Mouse (Mus musculus): ENCODE data around the gene Hes5. TPM values are rescaled to one million over a fixed set of nuclear protein-coding genes. Genes with fewer than 3 reads are reported as not detected.

Hes5 gene
- total and polyA plus RNA-seq, 3 experiments = not detected

DNA sequence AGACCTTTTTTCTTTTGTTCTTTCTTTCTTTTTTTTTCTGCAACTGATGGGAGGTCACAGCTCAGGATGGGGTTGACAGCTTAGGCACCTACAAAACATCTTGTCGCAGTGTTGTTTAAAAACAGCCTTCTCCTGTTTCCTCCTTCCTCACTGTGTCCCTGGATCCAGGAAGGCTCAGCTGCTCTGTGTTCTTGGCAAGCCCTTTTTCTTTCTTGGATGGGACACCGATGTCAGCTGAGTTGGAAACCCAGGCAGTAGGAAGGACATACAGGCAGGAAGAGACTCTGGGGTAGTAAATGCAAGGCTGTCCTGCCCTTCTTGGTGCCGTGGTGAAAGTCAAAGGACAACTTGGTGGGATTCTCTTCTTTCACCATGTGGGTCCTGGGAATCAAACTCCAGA, 5.1 kb downstream of the Hes5 start:
- Histone ChIP-seq H3K4me1 (ENCODE audit: control insufficient read depth in 1 of 2, insufficient read depth in 2 of 2, low read length in 2 of 2) (peaks cover 6 to 18% of the 10 kb centered on the region in 2 experiments; a peak in 3 of 4 replicates), H3K9ac (ENCODE audit: control insufficient read depth, low read depth, low read length, poor library complexity, severe bottlenecking) (peak overlapping the region; percentile 33), H3K9me3 (replicated peaks; ENCODE audit: insufficient read depth, low read length) (no peaks in the 10 kb centered on the region), H3K27ac (ENCODE audit: control insufficient read depth, low read depth, low read length) (no peak overlapping the region), H3K36me3 (ENCODE audit: control insufficient read depth in 1 of 2, insufficient read depth in 2 of 2, low read length in 2 of 2) (peaks cover 7 to 15% of the 10 kb centered on the region in 2 experiments), H3K79me2 (ENCODE audit: control insufficient read depth, insufficient read depth, low read length, poor library complexity) (peaks cover 36% of the 10 kb centered on the region), H3K27me3 (ENCODE audit: control insufficient read depth in 1 of 2, insufficient read depth in 2 of 2, low read length in 2 of 2) (peaks cover 0 to under 1% of the 10 kb centered on the region in 2 experiments; a peak in 1 of 4 replicates), H3K4me3 (ENCODE audit: control insufficient read depth in 1 of 2, insufficient read depth in 1 of 2, low read depth in 2 of 2, low read length in 2 of 2) (no peak overlapping the region)
- TF ChIP-seq ZC3H11A (IDR thresholded peaks at IDR 0.05; ENCODE audit: low read depth, low read length) = no peak
- no peak for TF ChIP-seq ETS1 (IDR thresholded peaks at IDR 0.05; ENCODE audit: low read depth, low read length)
- no peak for TF ChIP-seq MYB (IDR thresholded peaks at IDR 0.05; ENCODE audit: low read depth, low read length)
- TF ChIP-seq ZNF384 (IDR thresholded peaks at IDR 0.05; ENCODE audit: low read depth, low read length) = no peak
- TF ChIP-seq HCFC1 (IDR thresholded peaks at IDR 0.05; ENCODE audit: low read depth, low read length) = no peak
- no peak for TF ChIP-seq RCOR1 (IDR thresholded peaks at IDR 0.05; ENCODE audit: low read depth, low read length)
- no peak for TF ChIP-seq E2F4 (IDR thresholded peaks at IDR 0.05; ENCODE audit: borderline replicate concordance, low read depth, low read length)
- no peak for TF ChIP-seq USF1 (IDR thresholded peaks at IDR 0.05; ENCODE audit: low read depth, low read length)
- TF ChIP-seq MXI1 (IDR thresholded peaks at IDR 0.05; ENCODE audit: low read depth, low read length) = no peak
- TF ChIP-seq TCF12 (IDR thresholded peaks at IDR 0.05; ENCODE audit: low read depth, low read length) = no peak
- no peak for TF ChIP-seq JUND (IDR thresholded peaks at IDR 0.05; ENCODE audit: low read depth, low read length)
- no peak for TF ChIP-seq EP300 (IDR thresholded peaks at IDR 0.05; ENCODE audit: low read depth in 1 of 2, low read length in 2 of 2)
- no peak for TF ChIP-seq UBTF (IDR thresholded peaks at IDR 0.05; ENCODE audit: borderline replicate concordance, insufficient read depth, low read depth, low read length)
- no peak for DNase-seq (ENCODE audit: low read depth, low spot score)

DNA sequence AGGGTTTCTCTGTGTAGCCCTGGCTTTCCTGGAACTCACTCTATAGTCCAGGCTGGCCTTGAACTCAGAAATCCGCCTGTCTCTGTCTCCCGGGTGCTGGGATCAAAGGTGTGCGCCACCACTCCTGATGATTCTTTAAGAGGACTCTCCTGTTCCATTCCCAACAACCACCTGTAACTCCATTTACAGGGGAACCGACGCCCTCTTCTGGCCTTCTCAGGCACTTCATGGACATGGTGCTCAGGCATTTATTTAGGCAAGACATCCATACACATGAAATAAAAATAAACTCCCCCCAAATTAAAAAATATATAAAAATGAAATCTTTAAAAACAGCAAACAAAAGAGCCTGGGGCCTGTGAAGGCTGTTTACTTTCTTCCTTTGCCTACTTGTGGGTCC, 6.5 kb downstream of the Hes5 start:
- peaks cover 6 to 18% of the 10 kb centered on the region in 2 experiments; a peak in 3 of 4 replicates for H3K4me1 ChIP-seq (ENCODE audit: control insufficient read depth in 1 of 2, insufficient read depth in 2 of 2, low read length in 2 of 2)
- no peak overlapping the region for H3K4me3 ChIP-seq (ENCODE audit: control insufficient read depth in 1 of 2, insufficient read depth in 1 of 2, low read depth in 2 of 2, low read length in 2 of 2)
- H3K9ac ChIP-seq (ENCODE audit: control insufficient read depth, low read depth, low read length, poor library complexity, severe bottlenecking) = no peak overlapping the region
- TF ChIP-seq ZNF384 (IDR thresholded peaks at IDR 0.05; ENCODE audit: low read depth, low read length) = 0 out of 2 replicates have a peak, but pooled peaks have one; percentile 37
- no peak for TF ChIP-seq BHLHE40 (IDR thresholded peaks at IDR 0.05; ENCODE audit: borderline replicate concordance, low read depth, low read length)
- TF ChIP-seq KAT2A (conservative IDR thresholded peaks at IDR 0.05; ENCODE audit: low read depth, low read length) = no peak
- TF ChIP-seq CTCF (IDR thresholded peaks at IDR 0.05 in 2 of 3, conservative IDR thresholded peaks at IDR 0.05 in 1 of 3; ENCODE audit: control insufficient read depth in 1 of 3, insufficient read depth in 1 of 3, low read depth in 2 of 3, low read length in 3 of 3, poor library complexity in 1 of 3, severe bottlenecking in 1 of 3) = peak; percentile 42 to 54 (median 51)
- no peaks in the 10 kb centered on the region for H3K27me3 ChIP-seq (ENCODE audit: control insufficient read depth in 1 of 2, insufficient read depth in 2 of 2, low read length in 2 of 2)
- no peak overlapping the region for H3K27ac ChIP-seq (ENCODE audit: control insufficient read depth, low read depth, low read length)
- H3K79me2 ChIP-seq (ENCODE audit: control insufficient read depth, insufficient read depth, low read length, poor library complexity) = peaks cover 36% of the 10 kb centered on the region
- H3K9me3 ChIP-seq (replicated peaks; ENCODE audit: insufficient read depth, low read length) = no peaks in the 10 kb centered on the region
- peaks cover 14 to 15% of the 10 kb centered on the region in 2 experiments for H3K36me3 ChIP-seq (ENCODE audit: control insufficient read depth in 1 of 2, insufficient read depth in 2 of 2, low read length in 2 of 2)
- peak; percentile 57 for DNase-seq (ENCODE audit: low read depth, low spot score)

Data from MEL (cell line).